Mouse (Mus musculus) CH12.LX (cell line): ENCODE results near the gene Mrtfb. TPM values are rescaled to one million over a fixed set of nuclear protein-coding genes. Genes with fewer than 3 reads are reported as not detected.
"Not testable (repeated sequence)": the region's sequence is repeated elsewhere in the genome, so short reads cannot be mapped to it uniquely, and the experiment has no call there.

Source experiments
- DNase-seq: peaks from one replicate; pipeline ENCODE4 v3.0.0-alpha.2; 2013; ENCODE audit errors: extremely low read depth
- H3K27ac ChIP-seq: 2 replicates; pipeline ENCODE4 v1.5.1; 2012; ENCODE audit warnings: low read depth, mild to moderate bottlenecking, control low read depth, moderate library complexity; ENCODE audit not compliant: insufficient read depth
- H3K27me3 ChIP-seq: replicated peaks from 2 replicates; pipeline ENCODE3; 2012; ENCODE audit warnings: inconsistent platforms
- H3K36me3 ChIP-seq, 2 experiments: replicated peaks in 1 of 2; 2 replicates each; pipeline versions ENCODE3 to v1.6.1; 2012; ENCODE audit warnings: inconsistent platforms in 1 of 2, low read length in 1 of 2, mild to moderate bottlenecking in 1 of 2, mixed read lengths in 1 of 2, moderate library complexity in 1 of 2; ENCODE audit not compliant: control insufficient read depth in 1 of 2, insufficient read depth in 1 of 2
- H3K4me1 ChIP-seq, 2 experiments: 2 replicates each; pipeline ENCODE4 v1.6.1; 2012; ENCODE audit warnings: inconsistent platforms in 1 of 2, moderate library complexity in 1 of 2; ENCODE audit not compliant: insufficient read depth in 2 of 2, control insufficient read depth in 1 of 2
- H3K4me2 ChIP-seq: 2 replicates; pipeline ENCODE4 v1.6.1; 2012; ENCODE audit warnings: low read depth, mild to moderate bottlenecking, control low read depth; ENCODE audit not compliant: poor library complexity, insufficient read depth, severe bottlenecking
- H3K4me3 ChIP-seq, 3 experiments: fragments of 150-350 bp in 1 of 3; sonication (generic) in 1 of 3; replicated peaks in 1 of 3; 2 replicates each; pipeline versions ENCODE3 to v1.5.1; 2011 to 2012; ENCODE audit warnings: low read depth in 2 of 3, low read length in 2 of 3, mild to moderate bottlenecking in 2 of 3, moderate library complexity in 2 of 3, control low read depth in 1 of 3, improper control_type of control experiment in 1 of 3, inconsistent platforms in 1 of 3, mixed read lengths in 1 of 3; ENCODE audit not compliant: poor library complexity in 1 of 3
- H3K79me2 ChIP-seq: replicated peaks from 2 replicates; pipeline ENCODE4 v1.6.1; 2012; ENCODE audit warnings: mild to moderate bottlenecking, moderate library complexity; ENCODE audit not compliant: control insufficient read depth, poor library complexity, insufficient read depth, severe bottlenecking; ENCODE audit errors: extremely low read depth
- H3K9ac ChIP-seq: 2 replicates; pipeline ENCODE4 v1.6.1; 2012; ENCODE audit warnings: low read depth, mild to moderate bottlenecking, control low read depth, moderate library complexity; ENCODE audit not compliant: insufficient read depth
- H3K9me3 ChIP-seq: replicated peaks from 2 replicates; pipeline ENCODE3; 2012; ENCODE audit warnings: low read length, inconsistent platforms, mixed read lengths
- BHLHE40 ChIP-seq: IDR thresholded peaks from 2 replicates; pipeline ENCODE4 v1.6.1; 2011; ENCODE audit warnings: mild to moderate bottlenecking, low read depth, low read length, improper control_type of control experiment
- CHD1 ChIP-seq: IDR thresholded peaks from 2 replicates; pipeline ENCODE4 v1.6.1; 2012; ENCODE audit warnings: low read depth, low read length, improper control_type of control experiment, inconsistent platforms
- CHD2 ChIP-seq: IDR thresholded peaks from 2 replicates; pipeline ENCODE4 v1.6.1; 2011; ENCODE audit warnings: low read length, improper control_type of control experiment
- CTCF ChIP-seq, 2 experiments: IDR thresholded peaks in 1 of 2; conservative IDR thresholded peaks in 1 of 2; 2 replicates each; pipeline ENCODE4 v1.5.1; 2011 to 2012; ENCODE audit warnings: low read depth in 2 of 2, low read length in 2 of 2, improper control_type of control experiment in 1 of 2, inconsistent platforms in 1 of 2, mild to moderate bottlenecking in 1 of 2, moderate library complexity in 1 of 2
- ELF1 ChIP-seq: IDR thresholded peaks from 2 replicates; pipeline ENCODE4 v1.6.1; 2014; ENCODE audit warnings: low read depth, mild to moderate bottlenecking, inconsistent platforms, low read length, improper control_type of control experiment
- JUN ChIP-seq: IDR thresholded peaks from 2 replicates; pipeline ENCODE4 v1.6.1; 2011; ENCODE audit warnings: low read depth, mild to moderate bottlenecking, low read length, improper control_type of control experiment, moderate library complexity; ENCODE audit not compliant: insufficient read depth
- JUND ChIP-seq: conservative IDR thresholded peaks from 2 replicates; pipeline ENCODE4 v1.6.1; 2011; ENCODE audit warnings: low read depth, low read length, improper control_type of control experiment
- MAZ ChIP-seq: IDR thresholded peaks from 2 replicates; pipeline ENCODE4 v1.6.1; 2012; ENCODE audit warnings: low read depth, mild to moderate bottlenecking, inconsistent platforms, low read length, improper control_type of control experiment, moderate library complexity
- MEF2A ChIP-seq: IDR thresholded peaks from 2 replicates; pipeline ENCODE4 v1.6.1; 2014; ENCODE audit warnings: low read depth, mild to moderate bottlenecking, inconsistent platforms, low read length, improper control_type of control experiment, borderline replicate concordance
- MYC ChIP-seq: IDR thresholded peaks from 2 replicates; pipeline ENCODE4 v1.6.1; 2011; ENCODE audit warnings: low read depth, mild to moderate bottlenecking, improper control_type of control experiment, low read length
- NRF1 ChIP-seq: IDR thresholded peaks from 2 replicates; pipeline ENCODE4 v1.6.1; 2014; ENCODE audit warnings: low read depth, mild to moderate bottlenecking, inconsistent platforms, low read length, improper control_type of control experiment, moderate library complexity
- PAX5 ChIP-seq: IDR thresholded peaks from 2 replicates; pipeline ENCODE4 v1.6.1; 2012; ENCODE audit warnings: low read length, inconsistent platforms, mixed read lengths
- POLR2AphosphoS2 ChIP-seq: IDR thresholded peaks from 2 replicates; pipeline ENCODE4 v1.6.1; 2011; ENCODE audit warnings: low read depth, low read length, improper control_type of control experiment
- SMC3 ChIP-seq: IDR thresholded peaks from 2 replicates; pipeline ENCODE4 v1.6.1; 2011; ENCODE audit warnings: low read depth, low read length, improper control_type of control experiment
- TBP ChIP-seq: conservative IDR thresholded peaks from 2 replicates; pipeline ENCODE4 v1.6.1; 2011; ENCODE audit warnings: low read depth, low read length, improper control_type of control experiment
- TCF12 ChIP-seq: IDR thresholded peaks from 2 replicates; pipeline ENCODE4 v1.6.1; 2014; ENCODE audit warnings: low read depth, mild to moderate bottlenecking, inconsistent platforms, low read length, improper control_type of control experiment
- USF1 ChIP-seq: IDR thresholded peaks from 2 replicates; pipeline ENCODE4 v1.6.1; 2014; ENCODE audit warnings: low read depth, mild to moderate bottlenecking, inconsistent platforms, low read length, improper control_type of control experiment
- USF2 ChIP-seq: conservative IDR thresholded peaks from 2 replicates; pipeline ENCODE4 v1.6.1; 2011; ENCODE audit warnings: low read depth, low read length, improper control_type of control experiment
- ZC3H11A ChIP-seq: IDR thresholded peaks from 2 replicates; pipeline ENCODE4 v1.6.1; 2012; ENCODE audit warnings: low read depth, mild to moderate bottlenecking, inconsistent platforms, low read length, improper control_type of control experiment
- ZKSCAN1 ChIP-seq: IDR thresholded peaks from 2 replicates; pipeline ENCODE4 v1.6.1; 2012; ENCODE audit warnings: low read depth, inconsistent platforms, low read length, improper control_type of control experiment, borderline replicate concordance
- ZNF384 ChIP-seq: IDR thresholded peaks from 2 replicates; pipeline ENCODE4 v1.6.1; 2012; ENCODE audit warnings: low read depth, low read length, improper control_type of control experiment, inconsistent platforms
- dilution Hi-C: fragments of 300-500 bp; cut with MboI; formaldehyde crosslinking; loops from 2 replicates; pipeline ENCODE4 v1.14.3; 2020; ENCODE audit warnings: low sequenced_read_pairs; ENCODE audit not compliant: extremely low pct_unique_long_range_greater_than_20kb, extremely low pct_ligation_motif_present
- in situ Hi-C: fragments of 300-500 bp; cut with MboI; formaldehyde crosslinking; loops from 3 replicates; pipeline ENCODE4 v1.14.3; 2019; ENCODE audit warnings: low sequenced_read_pairs, low pct_ligation_motif_present, low pct_unique_long_range_greater_than_20kb, mixed read lengths
- polyA plus RNA-seq: library from polyadenylated mRNA; unstranded; fragments of >175 nt; gene quantifications from 2 replicates; pipeline ENCODE4 v1.2.1, GENCODE M21; 2012; ENCODE audit warnings: low read depth; ENCODE audit not compliant: insufficient read length
- total RNA-seq, 2 experiments: library from RNA; depleted of rRNA; stranded (reverse); fragments of 300-350 nt in 1 of 2; fragments of >200 nt in 1 of 2; gene quantifications; 2 replicates each; pipeline ENCODE4 v1.2.3; 2012 to 2014

The Mrtfb gene
- total and polyA plus RNA-seq, 3 experiments, result 3.2 to 9.4 (median 4.4) TPM

- Histone ChIP-seq H3K4me1 (no peaks in the 10 kb centered on the region), H3K36me3 (peaks cover 0 to 6% of the 10 kb centered on the region in 2 experiments), H3K27me3 (no peaks in the 10 kb centered on the region), H3K9ac (no peak overlapping the region), H3K4me3 (no peak overlapping the region), H3K79me2 (no peaks in the 10 kb centered on the region), H3K27ac (no peak overlapping the region), H3K9me3 (no peaks in the 10 kb centered on the region), H3K4me2 (no peak overlapping the region)
- no peak for DNase-seq
- TF ChIP-seq USF2 (no peak), CTCF (conservative IDR thresholded peaks at IDR 0.05 in 1 of 2, IDR thresholded peaks at IDR 0.05 in 1 of 2; ENCODE audit: low read depth in 2 of 2, low read length in 2 of 2) (no peak), CHD1 (no peak), CHD2 (no peak), PAX5 (no peak), USF1 (no peak), POLR2AphosphoS2 (no peak), MAZ (no peak), ZC3H11A (no peak), ELF1 (no peak), ZNF384 (no peak), JUN (no peak), BHLHE40 (no peak), SMC3 (no peak), TCF12 (no peak), NRF1 (no peak), ZKSCAN1 (no peak), JUND (no peak), MYC (no peak)
- in situ Hi-C loops, result no loop called here
- dilution Hi-C loops, result no loop called here
Observed at GRCm38 (mm10) chr16:13338094-13338493, 81.8 kb downstream of the Mrtfb start.

DNA sequence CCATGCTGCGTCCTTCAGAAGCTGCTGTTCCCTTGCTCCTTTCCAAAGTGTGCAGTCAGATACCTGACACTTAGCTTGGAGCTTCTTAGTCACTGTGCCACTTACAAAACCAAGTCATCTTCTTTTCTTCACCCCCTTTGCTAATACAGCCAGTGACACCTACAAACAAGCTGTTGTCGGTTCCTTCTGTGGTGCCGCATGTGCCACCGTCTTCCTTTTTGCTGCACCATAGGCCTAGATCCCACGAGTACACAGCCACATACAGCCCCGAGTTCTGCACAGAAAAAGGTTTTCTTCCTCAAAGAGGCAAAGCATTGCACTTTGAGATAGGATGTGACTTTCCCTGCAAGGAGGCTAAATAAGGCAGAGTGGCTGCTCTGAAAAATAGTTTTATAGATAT lies 83.2 kb downstream of the Mrtfb start:
- in situ Hi-C loops, result no loop called here
- Histone ChIP-seq H3K4me1 (no peaks in the 10 kb centered on the region), H3K27me3 (no peaks in the 10 kb centered on the region), H3K4me2 (no peak overlapping the region), H3K9me3 (no peaks in the 10 kb centered on the region)
- DNase-seq, result no peak
- TF ChIP-seq TBP (no peak), ZKSCAN1 (no peak), BHLHE40 (no peak), PAX5 (no peak), NRF1 (no peak), MEF2A (no peak), ZNF384 (no peak)
- TF ChIP-seq, all 38 proteins: peak for 0
- no peaks in the 10 kb centered on the region for H3K79me2 ChIP-seq
- no peak overlapping the region for H3K4me3 ChIP-seq
- no peak overlapping the region for H3K27ac ChIP-seq
- dilution Hi-C loops, result no loop called here
- no peak overlapping the region for H3K9ac ChIP-seq
- H3K36me3 ChIP-seq, result peaks cover 0 to 11% of the 10 kb centered on the region in 2 experiments

DNA sequence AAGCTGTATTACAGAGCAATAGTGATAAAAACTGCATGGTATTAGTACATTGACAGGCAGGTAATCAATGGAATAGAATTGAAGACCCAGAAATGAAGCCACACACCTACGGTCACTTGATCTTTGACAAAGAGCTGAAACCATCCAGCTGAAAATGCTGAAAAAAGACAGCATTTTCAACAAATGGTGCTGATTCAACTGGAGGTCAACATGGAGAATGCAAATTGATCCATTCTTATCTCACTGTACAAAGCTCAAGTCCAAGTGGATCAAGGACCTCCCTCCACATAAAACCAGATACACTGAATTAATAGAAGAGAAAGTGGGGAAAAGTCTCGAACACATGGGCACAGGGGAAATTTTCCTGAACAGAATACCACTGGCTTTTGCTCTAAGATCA lies 89.5 kb downstream of the Mrtfb start:
- H3K79me2 ChIP-seq, dilution Hi-C loops, DNase-seq, H3K4me1 ChIP-seq, H3K4me2 ChIP-seq, in situ Hi-C loops, H3K36me3 ChIP-seq, H3K9me3 ChIP-seq, H3K9ac ChIP-seq, H3K27ac ChIP-seq, H3K27me3 ChIP-seq, H3K4me3 ChIP-seq: not testable (repeated sequence)
